Mouse (Mus musculus) hematopoietic stem cell, adult 5-6 weeks (primary cell): ENCODE measurements at regions not wholly inside any gene's neighbourhood (a gene's known extent, or its start where the extent isn't known, plus 50 kb on each side); places are given as distances from the start of the nearest gene placed in this dataset.

Source experiments
- ATAC-seq, 2 experiments: fragments of 125-278 bp in 1 of 2; replicated peaks in 1 of 2; 2 replicates each; pipeline ENCODE4 v1.8.0; 2016 to 2017; ENCODE audit warnings: inconsistent platforms in 2 of 2, mild to moderate bottlenecking in 2 of 2, moderate number of reproducible peaks in 2 of 2, low read depth in 1 of 2, moderate TSS enrichment in 1 of 2; ENCODE audit not compliant: low FRiP score in 2 of 2, poor library complexity in 2 of 2, severe bottlenecking in 2 of 2, insufficient read depth in 1 of 2, low TSS enrichment in 1 of 2

GRCm38 (mm10) chr2:169467621-169468020 lies 119.9 kb downstream of the Gm11011 start:
- no peak for ATAC-seq

GRCm38 (mm10) chr2:169464106-169464505 lies 123.4 kb downstream of the Gm11011 start:
- no peak for ATAC-seq

GRCm38 (mm10) chr2:169461491-169462039 lies 126.0 kb downstream of the Gm11011 start:
- ATAC-seq, result no peak

- ATAC-seq, result no peak
Measured at GRCm38 (mm10) chr2:169452956-169453355, 134.6 kb downstream of the Gm11011 start.

- no peak for ATAC-seq
Measured at GRCm38 (mm10) chr2:169450801-169451200, 136.7 kb downstream of the Gm11011 start.

GRCm38 (mm10) chr2:169447495-169448280 lies 139.9 kb downstream of the Gm11011 start:
- no peak for ATAC-seq

- ATAC-seq, result no peak
Measured at GRCm38 (mm10) chr2:169445877-169446276, 141.7 kb downstream of the Gm11011 start.

- no peak for ATAC-seq
Measured at GRCm38 (mm10) chr2:169445371-169445770, 142.2 kb downstream of the Gm11011 start.

- ATAC-seq, result no peak
Measured at GRCm38 (mm10) chr2:169443271-169443670, 144.3 kb downstream of the Gm11011 start.

GRCm38 (mm10) chr2:169431516-169431915 lies 156.0 kb downstream of the Gm11011 start:
- no peak for ATAC-seq

GRCm38 (mm10) chr2:169429411-169429810 lies 158.1 kb downstream of the Gm11011 start:
- no peak for ATAC-seq

GRCm38 (mm10) chr2:169424166-169424920 lies 163.2 kb downstream of the Gm11011 start:
- ATAC-seq, result no peak

- no peak for ATAC-seq
Measured at GRCm38 (mm10) chr2:169412361-169412760, 175.2 kb downstream of the Gm11011 start.

- ATAC-seq, result no peak
Measured at GRCm38 (mm10) chr2:169410080-169410479, 177.5 kb downstream of the Gm11011 start.

- no peak for ATAC-seq
Measured at GRCm38 (mm10) chr2:169404908-169405690, 182.4 kb downstream of the Gm11011 start.

GRCm38 (mm10) chr2:169397758-169398157 lies 189.8 kb downstream of the Gm11011 start:
- ATAC-seq, result no peak

- no peak for ATAC-seq
Measured at GRCm38 (mm10) chr2:169397013-169397412, 190.5 kb downstream of the Gm11011 start.

- no peak for ATAC-seq
Measured at GRCm38 (mm10) chr2:169396294-169396693, 191.3 kb downstream of the Gm11011 start.
